Mouse (Mus musculus) frontal cortex, postnatal 10 days (tissue): ENCODE data around the gene Adcyap1.

Experiments
- DNase-seq, 2 experiments: peaks; one replicate each; pipeline ENCODE4 v3.0.0; 2022; ENCODE audit warnings: low spot score in 2 of 2, mixed read lengths in 1 of 2

Adcyap1 gene

DNA sequence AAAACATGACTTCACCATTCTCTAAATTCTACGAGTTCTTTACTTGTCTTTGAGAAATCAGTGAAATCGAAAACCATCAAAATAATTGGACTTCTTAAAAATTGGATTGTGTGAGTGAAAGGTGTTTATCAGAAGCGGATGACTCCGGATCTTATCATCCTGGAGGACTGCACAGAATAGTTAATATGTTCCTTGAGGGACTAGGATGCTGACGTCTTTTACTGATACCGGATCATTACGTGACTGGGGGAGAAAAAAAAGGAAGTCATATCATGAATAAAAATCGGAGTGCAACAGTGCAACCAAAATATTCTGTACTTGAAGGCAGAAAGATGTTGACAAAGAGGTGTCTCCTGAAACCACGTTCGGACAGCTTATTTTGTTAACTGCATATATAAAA, at the start of gene Adcyap1:
TSS of gene Adcyap1 (plus strand) at position 301 of the 400 bp plus-strand sequence.
- no peak for DNase-seq

DNA sequence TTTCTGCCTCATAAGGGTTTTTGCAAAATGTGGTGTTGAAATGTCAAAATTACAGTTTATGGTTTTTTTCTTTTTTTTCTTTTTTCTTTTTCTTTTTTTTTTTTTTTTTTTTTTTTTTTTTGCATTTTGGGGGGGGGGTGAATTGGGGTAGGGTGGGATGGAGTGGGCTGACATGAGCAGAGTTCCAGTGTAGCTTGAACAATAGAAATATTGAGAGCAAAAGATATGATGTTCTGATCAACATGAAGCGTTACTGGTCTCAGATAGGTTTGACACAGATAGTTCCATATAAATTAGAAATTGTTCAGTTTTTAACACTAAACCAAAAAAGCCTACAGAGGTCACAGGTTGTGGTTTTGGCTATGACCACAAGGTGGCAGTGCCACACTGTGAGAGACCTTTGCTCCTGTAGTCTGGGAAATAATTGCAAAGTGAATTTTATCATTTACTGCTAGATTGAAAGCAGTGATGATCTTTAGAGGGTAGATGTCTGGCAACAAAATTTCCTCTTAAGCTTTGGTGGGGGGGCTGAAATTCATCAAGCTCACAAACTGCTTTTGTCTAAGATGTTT, 40.5 kb upstream of the Adcyap1 start:
- peak in 1 of 2 experiments; percentile 43 for DNase-seq

DNA sequence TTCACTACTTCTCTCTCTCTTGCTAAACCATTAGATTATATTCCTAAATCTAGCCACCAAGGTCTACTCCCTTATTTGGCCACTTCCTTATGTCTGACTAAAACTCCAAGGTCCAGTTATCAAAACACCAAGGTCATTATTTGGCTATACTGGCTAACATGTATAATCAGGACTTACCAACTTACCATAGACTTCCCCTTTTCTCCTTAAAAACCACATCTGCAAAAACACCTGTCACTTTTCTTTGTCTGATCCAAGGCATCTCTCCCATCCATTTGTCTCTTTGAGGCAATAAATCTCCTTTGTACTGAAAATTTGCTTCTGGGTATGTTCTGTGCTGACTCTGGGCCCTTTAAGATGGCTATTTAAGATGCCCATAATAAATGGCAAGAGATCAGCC, 29.2 kb upstream of the Adcyap1 start:
- no peak for DNase-seq

DNA sequence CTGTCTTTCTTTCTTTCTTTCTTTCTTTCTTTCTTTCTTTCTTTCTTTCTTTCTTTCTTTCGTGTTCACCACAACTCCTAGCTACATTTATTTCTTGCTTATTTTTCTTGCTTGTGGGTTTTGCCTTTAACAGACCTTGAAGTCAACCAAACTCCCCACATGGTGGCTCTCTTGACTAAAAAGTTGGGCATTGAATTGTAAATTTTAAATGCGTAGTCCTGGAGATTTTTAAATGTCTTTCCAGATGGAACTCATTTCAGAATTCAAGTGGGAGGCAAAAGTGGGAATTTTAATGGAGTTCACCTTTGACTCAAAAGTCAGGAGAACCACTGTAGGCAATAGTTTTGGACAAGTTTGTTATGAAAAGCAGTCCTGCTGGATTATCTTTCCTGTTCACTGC, 2.0 kb upstream of the Adcyap1 start:
- DNase-seq: no peak

DNA sequence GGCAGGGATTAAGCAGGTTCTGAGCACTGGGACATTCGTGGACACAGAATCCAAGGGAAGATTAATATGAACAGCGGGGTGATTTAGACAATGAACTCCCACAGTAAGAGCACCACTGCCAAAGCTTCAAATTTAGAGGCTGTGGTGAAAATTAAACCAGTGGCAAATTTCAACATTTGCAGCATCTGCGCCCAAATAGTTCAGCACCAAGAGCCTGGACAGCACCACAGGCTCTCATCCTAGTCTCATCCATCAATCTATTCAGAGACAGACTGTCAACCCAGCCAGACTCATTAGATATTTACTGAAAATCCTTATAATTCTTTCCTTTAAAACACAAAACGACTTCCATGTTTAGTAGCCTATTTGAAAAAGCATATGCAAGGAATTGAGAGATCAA, 604 bp upstream of the Adcyap1 start:
- DNase-seq: no peak

DNA sequence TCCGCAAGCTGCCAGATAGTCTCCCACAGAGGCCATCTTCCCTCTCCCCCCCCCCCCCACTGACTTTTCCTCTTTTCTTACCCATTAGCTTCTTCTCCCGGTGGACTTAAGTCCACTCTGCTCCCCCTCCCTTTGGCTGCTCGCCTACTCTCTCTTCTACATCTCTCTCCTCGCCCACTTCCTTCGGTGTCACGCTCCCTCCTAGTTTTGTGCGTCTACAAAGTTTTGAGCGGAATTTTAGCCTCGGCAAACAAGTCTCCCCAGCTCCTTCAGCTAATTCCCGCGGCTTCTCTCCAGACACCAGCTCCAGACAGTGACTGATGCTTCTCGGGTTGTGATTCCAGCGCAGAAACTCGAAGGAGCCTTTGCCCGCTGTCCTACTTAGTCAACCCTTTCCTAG, 401 bp downstream of the Adcyap1 start:
- peak in 1 of 2 experiments; percentile 9 for DNase-seq

DNA sequence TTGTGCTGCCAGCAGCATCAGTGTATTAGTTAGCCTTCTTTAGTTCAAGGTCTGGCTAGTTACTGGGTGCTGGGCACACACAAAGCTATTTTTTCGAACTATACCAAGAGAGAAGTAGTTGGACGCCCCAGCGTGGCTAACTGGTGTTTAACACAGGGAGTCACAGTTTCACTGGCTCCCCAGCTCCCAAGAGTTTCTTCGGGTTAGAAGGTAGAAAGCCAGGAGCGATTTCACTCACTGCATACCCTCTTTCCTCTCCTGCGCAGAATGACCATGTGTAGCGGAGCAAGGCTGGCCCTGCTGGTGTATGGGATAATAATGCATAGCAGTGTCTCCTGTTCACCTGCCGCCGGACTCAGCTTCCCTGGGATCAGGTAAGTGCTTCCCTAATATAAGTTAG, 930 bp downstream of the Adcyap1 start:
- DNase-seq: no peak

DNA sequence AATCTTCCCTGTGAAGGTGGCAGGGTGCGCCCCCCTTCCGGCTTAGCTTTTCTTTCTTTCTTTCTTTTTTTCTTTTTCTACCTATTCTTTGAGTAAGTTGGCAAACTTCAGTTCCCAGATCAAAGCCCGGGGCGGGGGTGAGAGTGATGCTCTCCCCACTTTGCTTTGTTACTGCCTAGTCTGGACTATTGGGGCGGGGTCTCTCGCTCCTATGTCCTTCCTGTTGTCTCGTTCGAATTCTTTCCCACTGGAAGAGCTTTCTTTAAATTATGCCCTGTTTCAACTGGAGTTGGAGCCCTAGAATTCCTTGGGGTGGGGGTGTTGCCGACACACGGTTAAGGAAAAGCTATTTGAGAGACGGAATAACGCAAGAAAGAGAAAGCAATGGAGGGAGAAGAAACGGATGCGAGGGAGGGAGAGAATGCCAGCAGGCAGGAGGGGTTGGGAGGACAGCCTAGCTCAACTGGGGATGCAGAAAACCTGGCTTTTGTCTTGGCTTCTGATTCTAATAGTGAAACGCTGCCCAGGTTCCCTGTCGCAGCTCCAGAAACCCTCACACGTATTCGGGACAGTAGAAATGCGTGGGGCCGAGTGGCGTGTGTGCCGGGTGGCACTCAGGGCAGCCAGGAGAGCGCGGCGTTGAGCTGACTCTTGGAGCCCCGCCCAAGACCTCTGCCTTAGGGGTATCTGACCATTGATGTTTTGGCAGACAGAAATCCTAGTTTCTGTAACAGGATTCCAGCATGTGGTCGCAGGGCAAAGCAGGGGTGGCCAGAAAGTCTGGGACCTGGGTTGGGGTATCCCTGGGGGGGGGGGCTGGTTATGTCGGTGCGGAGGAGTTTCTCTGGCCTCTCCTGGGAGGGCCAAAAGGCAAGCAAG, 1.8 kb downstream of the Adcyap1 start:
- DNase-seq: no peak

DNA sequence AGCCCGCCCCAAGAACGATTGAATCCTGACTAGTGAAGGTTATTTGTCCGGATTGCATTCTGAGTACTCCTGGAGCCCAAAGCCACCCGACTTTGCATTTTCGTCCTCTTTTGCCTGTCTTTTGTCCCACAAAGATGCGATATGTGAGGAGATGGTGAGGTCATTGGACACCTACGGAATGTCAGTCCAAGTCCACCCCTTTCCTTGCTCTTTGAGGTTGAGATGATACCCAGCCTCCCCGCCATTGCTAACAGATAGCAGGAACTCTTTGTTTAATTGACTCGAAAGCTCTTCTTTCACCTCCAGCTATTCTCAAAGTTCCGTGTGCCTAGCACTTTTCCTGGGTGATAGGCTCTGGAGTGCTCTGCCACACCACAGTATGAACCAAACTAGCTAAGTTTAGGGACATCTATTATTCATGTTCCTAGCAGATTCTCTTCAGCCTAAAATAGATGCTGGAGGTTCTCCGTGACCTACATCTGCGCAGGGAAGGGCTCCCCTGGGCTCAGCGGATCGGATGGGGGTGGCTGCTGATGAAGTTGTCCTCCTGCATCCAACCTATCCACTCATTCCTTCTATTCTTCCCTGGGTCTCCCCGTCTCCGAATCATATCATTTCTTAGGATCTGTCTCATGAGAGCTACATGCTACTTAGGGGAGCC, 2.6 kb downstream of the Adcyap1 start:
- DNase-seq: peak in 1 of 2 experiments; percentile 8

DNA sequence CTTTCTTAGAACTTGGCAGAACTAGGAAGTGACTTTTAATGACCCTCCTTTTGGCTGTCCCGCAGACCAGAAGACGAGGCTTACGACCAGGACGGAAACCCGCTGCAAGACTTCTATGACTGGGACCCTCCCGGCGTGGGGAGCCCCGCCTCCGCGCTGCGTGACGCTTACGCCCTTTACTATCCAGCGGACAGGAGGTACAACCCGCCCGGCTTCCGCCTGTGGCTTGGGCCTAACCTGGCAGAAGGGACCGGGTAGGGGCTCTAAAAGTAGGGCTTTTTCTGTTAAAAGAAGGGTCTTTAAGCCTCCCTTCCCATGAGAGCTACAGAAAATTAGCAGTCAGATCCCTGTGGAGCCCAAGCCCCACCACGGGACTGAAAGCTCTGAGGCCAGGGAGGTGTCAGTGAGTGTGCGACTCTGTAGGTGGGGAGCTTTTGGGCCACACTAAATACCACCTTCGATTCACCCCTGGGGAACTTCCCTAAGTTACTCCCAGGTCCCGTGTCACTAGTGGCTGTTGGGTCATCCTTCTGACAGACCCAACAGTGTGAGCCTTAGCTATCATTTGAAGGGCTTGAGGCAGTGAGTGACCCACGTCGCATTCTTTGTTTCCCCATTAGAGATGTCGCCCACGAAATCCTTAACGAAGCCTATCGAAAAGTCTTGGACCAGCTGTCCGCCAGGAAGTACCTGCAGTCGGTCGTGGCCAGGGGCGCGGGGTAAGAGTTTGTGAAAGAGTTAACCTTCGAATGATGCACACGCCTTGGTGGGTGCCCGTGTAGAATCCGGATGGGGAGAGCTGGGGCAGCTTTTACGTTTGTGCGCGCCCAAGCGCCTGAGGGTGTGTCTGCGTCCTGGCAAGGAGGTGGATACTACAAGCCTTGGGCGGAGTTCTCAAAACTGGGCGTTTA, 3.6 kb downstream of the Adcyap1 start:
- DNase-seq: peak; percentile 7 to 20

DNA sequence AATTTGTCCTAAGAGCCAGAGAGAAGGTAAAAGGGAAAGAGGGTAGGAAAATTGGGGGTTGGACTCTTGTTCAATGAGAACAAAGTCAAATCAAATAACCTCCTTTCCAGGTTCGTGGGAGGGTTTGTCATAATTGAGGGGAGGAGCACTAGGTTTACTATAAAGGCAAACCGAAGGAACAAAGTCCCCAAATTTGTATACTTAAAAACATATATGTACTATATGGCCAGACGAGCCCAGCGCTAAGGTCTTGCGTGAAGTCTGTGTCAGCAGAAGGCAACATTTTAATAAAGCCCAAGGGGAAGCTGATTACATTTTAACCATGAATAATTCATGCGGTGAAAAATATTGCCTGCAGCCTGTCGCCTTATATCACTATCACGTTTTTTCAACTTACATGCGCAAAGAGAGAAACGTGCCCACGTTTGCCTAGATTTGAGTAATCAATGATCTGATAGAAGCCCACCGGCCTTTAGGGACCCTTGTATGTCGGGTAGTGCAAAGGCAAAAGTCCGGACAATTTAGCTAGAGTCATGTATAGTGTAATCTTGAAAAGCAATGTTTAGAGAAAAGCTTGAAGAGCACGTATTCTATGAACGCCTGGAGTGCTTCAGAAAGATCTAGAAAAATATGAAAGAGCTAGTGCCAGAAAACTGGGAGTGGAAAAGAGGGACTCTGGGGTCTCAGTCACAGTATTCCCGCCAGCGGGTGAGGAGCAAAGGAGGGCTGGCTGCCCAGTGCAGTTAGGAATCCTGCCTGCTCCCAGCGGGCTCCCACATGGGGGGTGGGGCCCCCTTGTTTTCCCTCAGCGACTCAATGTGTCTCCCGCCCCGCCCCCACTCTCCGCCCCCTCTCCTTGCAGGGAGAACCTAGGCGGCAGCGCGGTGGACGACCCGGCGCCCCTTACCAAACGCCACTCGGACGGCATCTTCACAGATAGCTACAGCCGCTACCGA, 4.5 kb downstream of the Adcyap1 start:
- peak; percentile 17 to 31 for DNase-seq

DNA sequence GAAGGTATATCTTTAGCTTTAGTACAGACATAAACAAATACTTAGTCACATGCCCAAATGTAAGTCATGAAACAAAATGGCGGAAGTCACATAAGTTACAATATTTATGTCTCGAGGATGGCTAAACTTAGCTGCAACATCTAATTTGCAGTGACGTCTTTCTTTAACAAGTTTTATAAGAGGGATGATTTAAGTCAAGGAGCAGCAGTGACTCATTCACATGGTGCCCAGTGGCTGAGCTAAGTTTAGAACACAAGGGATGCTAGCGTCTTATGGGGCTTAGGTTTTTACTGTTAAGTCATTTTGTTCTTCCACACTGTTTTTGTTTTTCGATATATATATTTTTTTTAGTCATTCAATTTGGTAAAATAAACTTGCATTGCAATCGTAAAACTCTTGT, 19.0 kb downstream of the Adcyap1 start:
- DNase-seq: no peak

DNA sequence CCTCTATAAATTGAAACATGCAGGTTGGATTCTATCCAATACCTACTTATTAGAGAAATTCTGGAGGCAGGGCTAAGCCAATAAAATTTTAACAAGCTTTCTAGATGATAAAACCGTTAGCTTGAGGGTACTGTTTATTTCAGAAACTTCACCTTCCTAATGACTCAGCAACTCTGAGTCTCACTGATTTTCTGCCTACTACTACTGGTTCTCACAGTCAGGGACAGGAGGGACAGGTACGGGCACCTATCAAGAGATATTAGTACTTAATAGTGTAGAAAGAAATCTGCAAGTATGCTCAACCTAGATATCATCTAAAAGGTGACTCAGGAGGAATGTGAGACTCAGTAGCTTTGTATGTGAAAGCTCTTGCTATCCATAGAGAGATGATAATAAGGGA, 19.8 kb downstream of the Adcyap1 start:
- DNase-seq: no peak

DNA sequence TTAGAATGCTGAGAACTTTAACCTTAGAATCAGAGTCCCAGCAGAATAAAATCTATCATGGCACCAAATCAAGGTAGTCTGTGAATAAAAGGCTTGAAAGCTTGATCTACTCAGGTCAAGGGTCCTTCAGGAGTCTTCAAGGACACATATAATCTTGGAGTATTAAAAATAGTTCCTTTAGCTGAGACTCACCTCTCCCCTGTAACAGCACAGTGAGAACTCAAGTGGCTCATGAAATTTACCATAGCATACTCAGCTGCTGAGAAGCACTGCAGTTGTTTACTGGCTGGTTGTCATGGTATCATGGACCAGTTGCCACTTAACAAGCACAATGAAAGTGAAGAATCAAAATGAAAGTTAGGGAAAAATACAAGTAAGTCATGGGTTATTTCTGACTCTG, 38.5 kb downstream of the Adcyap1 start:
- DNase-seq: no peak
